Comparison of ENCODE assay signal across 8 mouse cellular contexts in genomic region chr4:125015806-125016635, GRCm38 (mm10). TPM values are rescaled to one million over a fixed set of nuclear protein-coding genes. Genes with fewer than 3 reads are reported as not detected.
A peak's percentile ranks its signal among the peaks of the same experiment; 100 is the strongest.
DNase-seq lines count a peak whose midpoint lies in the region; ATAC-seq and TF ChIP-seq lines count a peak whose summit lies in the region.

Gene Gnl2, plus strand, starts transcription at chr4:125016585.

- no peaks in the 10 kb centered on the region for H3K4me1 ChIP-seq in liver, adult 2 months (ENCODE audit: control insufficient read depth, insufficient read depth, low read length)
- no peaks in the 10 kb centered on the region for H3K4me1 ChIP-seq in embryonic facial prominence, embryonic 11.5 days (ENCODE audit: control insufficient read depth, insufficient read depth, low read length)

- no peaks in the 10 kb centered on the region for H3K9me3 ChIP-seq in embryonic facial prominence, embryonic 11.5 days (replicated peaks; ENCODE audit: control insufficient read depth, low read length)

- no peaks in the 10 kb centered on the region for H3K27me3 ChIP-seq in liver, adult 2 months (ENCODE audit: control insufficient read depth, insufficient read depth, low read length)
- H3K27me3 ChIP-seq in embryonic facial prominence, embryonic 11.5 days (ENCODE audit: control insufficient read depth, insufficient read depth, low read length), result no peaks in the 10 kb centered on the region

- H3K9ac ChIP-seq in liver, adult 2 months (ENCODE audit: low read depth, low read length), result no peak within 1 kb of the TSS
- H3K9ac ChIP-seq in embryonic facial prominence, embryonic 11.5 days (replicated peaks; ENCODE audit: low read length), result no peak within 1 kb of the TSS

- no peak for TF ChIP-seq CTCF in liver, adult 2 months (IDR thresholded peaks at IDR 0.05; ENCODE audit: low read depth, low read length)

- TF ChIP-seq POLR2A in liver, adult 2 months (IDR thresholded peaks at IDR 0.05; ENCODE audit: extremely low read depth, insufficient read depth, low read length), result no peak

- ATAC-seq in embryonic facial prominence, embryonic 11.5 days (replicated peaks; ENCODE audit: insufficient number of reproducible peaks, low FRiP score, low TSS enrichment, low read depth), result no peak

- no peaks in the 10 kb centered on the region for H3K79me2 ChIP-seq in liver, adult 2 months (ENCODE audit: control insufficient read depth, insufficient read depth, low read length)

- H3K36me3 ChIP-seq in liver, adult 2 months (ENCODE audit: control insufficient read depth, insufficient read depth, low read length), result no peaks in the 10 kb centered on the region
- no peaks in the 10 kb centered on the region for H3K36me3 ChIP-seq in embryonic facial prominence, embryonic 11.5 days (replicated peaks; ENCODE audit: control insufficient read depth, insufficient read depth, low read depth, low read length)

- WGBS in liver, adult 2 months, result 69% methylated on average over 10 of the region's 10 CpGs
- WGBS in embryonic facial prominence, embryonic 11.5 days, result 86% methylated on average over 10 of the region's 10 CpGs

- no peak within 1 kb of the TSS for H3K27ac ChIP-seq in liver, adult 2 months (replicated peaks; ENCODE audit: insufficient read depth, low read depth, low read length)
- H3K27ac ChIP-seq in embryonic facial prominence, embryonic 11.5 days (replicated peaks; ENCODE audit: low read depth, low read length), result no peak within 1 kb of the TSS

- DNase-seq in liver, adult 2 months (ENCODE audit: extremely low read depth, low read depth, low spot score), result peak; percentile 5
- no peak for DNase-seq in liver
- DNase-seq in embryonic facial prominence, embryonic 11.5 days (ENCODE audit: low spot score), result no peak
- DNase-seq in heart, adult 8-10 months (ENCODE audit: low spot score), result peak; percentile 14
- DNase-seq in layer of hippocampus, postnatal 14 days (ENCODE audit: low spot score in 2 of 2), result no peak
- DNase-seq in lung, postnatal 25 days (ENCODE audit: low spot score), result peak; percentile 53
- peak; percentile 62 for DNase-seq in urinary bladder, postnatal 14 days (ENCODE audit: low spot score)
- no peak for DNase-seq in embryo, embryonic 11 days

- no peak within 1 kb of the TSS for H3K4me2 ChIP-seq in embryonic facial prominence, embryonic 11.5 days (ENCODE audit: low read depth, low read length)

- H3K4me3 ChIP-seq in liver, adult 2 months (ENCODE audit: insufficient read depth, low read depth, low read length), result no peak within 1 kb of the TSS
- no peak within 1 kb of the TSS for H3K4me3 ChIP-seq in embryonic facial prominence, embryonic 11.5 days (ENCODE audit: low read depth, low read length)

RNA-seq across cellular contexts. Expression of gene Gnl2, which starts in this region (rescaled TPM):
- 19.3 and 22.0 TPM in 2 replicates for total RNA-seq in liver, adult 2 months (2014; rRNA removed)
- polyA plus RNA-seq in liver, adult 2 months (2012; rRNA removed), result 7.1 and 13.7 TPM in 2 replicates
- polyA plus RNA-seq in embryonic facial prominence, embryonic 11.5 days (2014; fragmentation: Nextera tagmentation; extraction: Ambion mirVana), result 94.4 and 99.3 TPM in 2 replicates
- 10 to 100 TPM; 22.9 to 32.6 (median 24.3) TPM for total RNA-seq in heart, adult 8-10 months (2022)
- 10 to 100 TPM; 62.6 to 71.7 TPM for total RNA-seq in layer of hippocampus, postnatal 14 days (2021)

Comparison
In these comparisons a context has a peak if more than half of its experiments do, and no peak if none do; other contexts are left out.
1. DNase-seq: peak in liver, adult 2 months (single experiment), heart, adult 8-10 months (single experiment), lung, postnatal 25 days (single experiment) and urinary bladder, postnatal 14 days (single experiment); none in liver (single experiment), embryonic facial prominence, embryonic 11.5 days (single experiment), layer of hippocampus, postnatal 14 days (0 of 2) and embryo, embryonic 11 days (single experiment).